Mouse (Mus musculus): Measurements from ENCODE around the gene Gm28043. TPM values are rescaled to one million over a fixed set of nuclear protein-coding genes. Genes with fewer than 3 reads are reported as not detected.

Gm28043 gene
- polyA plus RNA-seq, 1 experiment from 2014 or later, result 2.8 TPM

DNA sequence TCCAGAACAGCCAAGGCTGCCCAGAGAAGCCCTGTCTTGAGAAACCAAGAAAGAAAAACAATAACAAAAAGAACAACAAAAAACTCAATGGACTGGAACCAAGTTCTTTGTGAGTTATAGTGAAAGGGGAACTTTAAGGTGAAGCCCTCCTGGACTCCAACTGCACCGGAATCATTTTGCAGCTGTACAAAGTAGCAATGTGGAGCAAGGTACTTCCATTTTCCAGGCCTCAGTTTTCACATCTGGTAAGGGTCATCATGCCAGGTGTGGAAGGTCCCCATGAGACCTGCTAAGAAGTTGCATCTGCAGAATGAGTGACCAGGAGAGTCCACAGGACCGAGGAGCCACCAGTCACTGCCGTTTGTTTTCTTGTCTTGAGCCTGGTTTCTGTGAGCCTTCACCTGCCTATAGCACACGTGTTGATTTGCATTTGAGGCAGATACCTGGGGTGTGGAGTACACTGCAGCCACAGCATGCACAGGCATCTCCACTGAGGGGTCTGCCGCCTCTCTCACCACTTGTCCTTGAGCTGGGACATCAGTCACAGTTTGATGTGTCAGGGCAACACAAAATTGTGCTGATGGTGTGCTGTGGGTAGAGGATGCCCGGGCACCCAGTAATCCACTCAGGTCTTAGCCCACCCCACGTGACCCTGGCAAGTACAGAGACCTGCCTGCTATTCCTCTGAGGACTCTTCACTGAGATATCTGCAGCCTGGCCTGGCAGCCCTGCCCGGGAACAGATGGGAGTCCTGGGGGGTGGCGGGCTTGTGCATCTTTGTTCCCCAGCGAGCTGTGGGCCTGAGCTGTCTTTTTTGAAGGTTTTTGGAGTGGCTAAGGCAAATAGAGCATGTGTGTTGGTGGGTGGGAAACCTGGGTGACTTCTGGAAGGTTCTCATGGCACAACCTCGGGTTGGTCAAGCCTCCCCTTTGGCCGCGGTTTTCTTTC lies 105.2 kb downstream of the Gm28043 start:
- H3K4me3 ChIP-seq, result no peak overlapping the region
- no peaks in the 10 kb centered on the region for H3K36me3 ChIP-seq
- ATAC-seq (ENCODE audit: insufficient number of reproducible peaks, low FRiP score, low TSS enrichment, low read depth), result no peak
- 79% methylated on average over 13 of the region's 13 CpGs for WGBS
- no peaks in the 10 kb centered on the region for H3K9me3 ChIP-seq
- H3K27me3 ChIP-seq, result no peaks in the 10 kb centered on the region
- H3K4me2 ChIP-seq, result no peak overlapping the region
- H3K27ac ChIP-seq, result no peak overlapping the region
- H3K4me1 ChIP-seq, result peaks cover 12% of the 10 kb centered on the region
- no peak overlapping the region for H3K9ac ChIP-seq

DNA sequence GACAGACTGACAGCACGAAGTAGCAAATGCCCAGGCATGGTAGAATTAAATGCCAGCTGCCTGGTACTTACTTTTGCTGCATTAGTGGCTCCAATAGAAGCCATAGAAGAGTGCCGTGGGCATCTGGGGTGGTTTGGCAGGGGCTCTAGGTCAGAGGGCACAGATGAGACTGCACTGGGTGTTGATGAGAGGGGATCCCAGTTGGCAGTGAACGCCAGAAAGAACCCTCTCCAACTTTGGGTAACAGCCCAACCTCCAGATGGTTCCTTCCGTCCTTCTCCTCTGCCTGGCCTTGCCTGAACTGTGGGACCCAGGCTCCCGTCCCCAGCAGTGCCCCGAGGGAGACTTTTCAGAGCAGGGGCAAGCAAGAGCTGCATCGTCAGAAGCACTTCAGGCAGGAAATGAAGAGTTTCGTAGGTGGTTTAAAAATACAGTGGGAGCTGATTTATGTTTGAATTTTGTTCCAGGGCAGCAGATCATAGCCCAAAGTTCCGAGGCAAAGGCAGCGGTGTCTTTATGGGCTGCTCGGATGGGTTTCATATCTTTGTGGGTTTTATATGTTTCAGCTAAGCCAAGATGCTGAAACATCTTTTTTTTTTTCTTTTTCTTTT lies 106.2 kb downstream of the Gm28043 start:
- WGBS, result 47% methylated on average over 11 of the region's 11 CpGs
- no peak overlapping the region for H3K9ac ChIP-seq
- H3K27ac ChIP-seq, result no peak overlapping the region
- no peaks in the 10 kb centered on the region for H3K27me3 ChIP-seq
- H3K4me3 ChIP-seq, result no peak overlapping the region
- H3K4me2 ChIP-seq, result no peak overlapping the region
- H3K36me3 ChIP-seq, result no peaks in the 10 kb centered on the region
- peaks cover 11% of the 10 kb centered on the region for H3K4me1 ChIP-seq
- ATAC-seq (ENCODE audit: insufficient number of reproducible peaks, low FRiP score, low TSS enrichment, low read depth), result no peak
- H3K9me3 ChIP-seq, result no peaks in the 10 kb centered on the region

- Histone ChIP-seq H3K27ac (no peak overlapping the region), H3K4me1 (no peaks in the 10 kb centered on the region), H3K36me3 (no peaks in the 10 kb centered on the region), H3K9ac (no peak overlapping the region), H3K9me3 (no peaks in the 10 kb centered on the region), H3K27me3 (no peaks in the 10 kb centered on the region), H3K4me2 (no peak overlapping the region), H3K4me3 (no peak overlapping the region)
- no peak for ATAC-seq (ENCODE audit: insufficient number of reproducible peaks, low FRiP score, low TSS enrichment, low read depth)
- WGBS, result 67% methylated on average over 6 of the region's 6 CpGs
These were observed 109.9 kb downstream of the Gm28043 start for GRCm38 (mm10) chr17:29724610-29725009.

DNA sequence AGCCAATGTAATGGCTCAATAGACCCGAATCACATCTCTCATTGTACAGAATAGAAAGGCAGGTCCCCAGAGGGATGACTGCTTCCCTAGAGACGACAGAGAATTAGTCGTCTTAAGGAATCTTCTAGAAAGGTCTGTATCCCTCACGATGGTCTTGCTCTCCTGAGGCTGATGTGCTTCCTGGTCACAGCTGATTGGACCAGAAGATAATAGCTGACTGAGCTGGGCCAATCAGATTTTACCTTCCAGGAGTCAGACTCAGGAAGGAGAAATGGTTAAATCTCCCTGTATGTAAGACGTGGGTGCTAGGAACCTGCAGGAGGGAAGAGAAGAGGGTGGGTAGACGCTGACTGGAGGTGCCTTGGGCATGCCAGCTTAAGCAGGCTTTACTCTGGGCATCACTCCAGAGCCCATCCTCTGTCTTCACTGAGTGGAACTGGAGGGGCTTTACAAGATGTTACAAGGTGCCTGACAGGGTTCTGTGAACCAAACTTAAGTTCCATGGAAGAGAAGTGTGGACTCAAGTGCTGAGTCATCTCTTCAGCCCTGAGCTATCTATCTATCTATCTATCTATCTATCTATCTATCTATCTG lies 110.4 kb downstream of the Gm28043 start:
- Histone ChIP-seq H3K36me3 (no peaks in the 10 kb centered on the region), H3K4me1 (no peaks in the 10 kb centered on the region), H3K9me3 (no peaks in the 10 kb centered on the region), H3K4me2 (no peak overlapping the region), H3K27ac (no peak overlapping the region), H3K4me3 (no peak overlapping the region), H3K9ac (no peak overlapping the region), H3K27me3 (no peaks in the 10 kb centered on the region)
- no peak for ATAC-seq (ENCODE audit: insufficient number of reproducible peaks, low FRiP score, low TSS enrichment, low read depth)
- 70% methylated on average over 6 of the region's 6 CpGs for WGBS

- ATAC-seq (ENCODE audit: insufficient number of reproducible peaks, low FRiP score, low TSS enrichment, low read depth), result no peak
- Histone ChIP-seq H3K27me3 (no peaks in the 10 kb centered on the region), H3K9me3 (no peaks in the 10 kb centered on the region), H3K4me3 (no peak overlapping the region), H3K4me1 (peaks cover 11% of the 10 kb centered on the region), H3K36me3 (no peaks in the 10 kb centered on the region), H3K27ac (no peak overlapping the region), H3K9ac (no peak overlapping the region), H3K4me2 (no peak overlapping the region)
- 55% methylated on average over 8 of the region's 8 CpGs for WGBS
These were observed 113.4 kb downstream of the Gm28043 start for GRCm38 (mm10) chr17:29728082-29728481.

GRCm38 (mm10) chr17:29730510-29731265 lies 116.0 kb downstream of the Gm28043 start:
- Histone ChIP-seq H3K27me3 (no peaks in the 10 kb centered on the region), H3K4me3 (no peak overlapping the region), H3K36me3 (no peaks in the 10 kb centered on the region), H3K27ac (no peak overlapping the region), H3K9ac (no peak overlapping the region), H3K4me1 (peaks cover 11% of the 10 kb centered on the region), H3K9me3 (no peaks in the 10 kb centered on the region), H3K4me2 (no peak overlapping the region)
- WGBS, result 55% methylated on average over 13 of the region's 13 CpGs
- ATAC-seq (ENCODE audit: insufficient number of reproducible peaks, low FRiP score, low TSS enrichment, low read depth), result no peak

GRCm38 (mm10) chr17:29731266-29731952 lies 116.7 kb downstream of the Gm28043 start:
- Histone ChIP-seq H3K4me3 (no peak overlapping the region), H3K4me1 (peaks cover 11% of the 10 kb centered on the region), H3K9ac (no peak overlapping the region), H3K4me2 (no peak overlapping the region), H3K36me3 (no peaks in the 10 kb centered on the region), H3K27me3 (no peaks in the 10 kb centered on the region), H3K9me3 (no peaks in the 10 kb centered on the region), H3K27ac (no peak overlapping the region)
- WGBS, result 41% methylated on average over 12 of the region's 12 CpGs
- no peak for ATAC-seq (ENCODE audit: insufficient number of reproducible peaks, low FRiP score, low TSS enrichment, low read depth)

DNA sequence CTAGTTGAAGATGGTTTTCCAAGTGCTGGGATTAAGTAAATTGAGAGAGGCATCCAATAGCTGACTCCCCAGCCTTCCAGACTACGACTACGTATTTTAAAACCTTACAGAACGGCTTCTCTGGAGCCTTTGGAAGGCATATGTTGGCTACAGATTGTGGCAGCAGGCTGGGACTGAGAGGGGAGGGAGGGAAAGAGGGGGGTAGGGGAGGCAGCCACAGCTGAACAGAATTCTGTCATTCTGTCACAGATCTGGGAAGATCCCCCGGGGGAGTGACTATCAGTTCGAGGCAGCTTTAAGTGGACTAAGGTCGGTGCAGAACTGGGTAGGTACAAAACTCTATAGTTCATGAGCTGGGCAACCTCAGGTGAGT lies 117.3 kb downstream of the Gm28043 start:
- H3K27ac ChIP-seq, result no peak overlapping the region
- H3K4me2 ChIP-seq, result no peak overlapping the region
- no peak for ATAC-seq (ENCODE audit: insufficient number of reproducible peaks, low FRiP score, low TSS enrichment, low read depth)
- 59% methylated on average over 6 of the region's 6 CpGs for WGBS
- no peaks in the 10 kb centered on the region for H3K9me3 ChIP-seq
- no peaks in the 10 kb centered on the region for H3K36me3 ChIP-seq
- H3K4me3 ChIP-seq, result no peak overlapping the region
- peaks cover 11% of the 10 kb centered on the region for H3K4me1 ChIP-seq
- H3K9ac ChIP-seq, result no peak overlapping the region
- H3K27me3 ChIP-seq, result no peaks in the 10 kb centered on the region

DNA sequence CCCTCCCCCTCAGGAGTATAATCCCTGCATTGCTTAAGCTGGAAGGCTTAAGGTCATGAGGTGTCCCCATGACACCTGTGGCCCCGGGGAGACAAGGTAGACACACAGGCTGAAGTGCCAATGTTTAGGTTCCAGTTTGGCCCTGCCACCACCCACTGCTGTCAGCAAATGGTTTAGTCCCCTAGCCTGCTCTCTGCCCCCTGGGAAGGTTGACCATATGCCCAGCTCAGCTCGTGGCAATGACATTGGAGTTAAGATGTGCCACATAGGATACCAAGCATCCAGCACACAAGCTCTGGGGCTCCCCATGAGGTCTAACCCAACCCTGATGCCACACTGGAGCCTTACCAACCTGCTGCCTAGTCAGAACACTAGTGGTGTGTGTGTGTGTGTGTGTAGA lies 117.8 kb downstream of the Gm28043 start:
- no peak for ATAC-seq (ENCODE audit: insufficient number of reproducible peaks, low FRiP score, low TSS enrichment, low read depth)
- no peak overlapping the region for H3K4me2 ChIP-seq
- H3K4me3 ChIP-seq, result no peak overlapping the region
- H3K27ac ChIP-seq, result no peak overlapping the region
- H3K27me3 ChIP-seq, result no peaks in the 10 kb centered on the region
- H3K4me1 ChIP-seq, result peaks cover 11% of the 10 kb centered on the region
- WGBS, result 78% methylated on average over 2 of the region's 2 CpGs
- H3K36me3 ChIP-seq, result no peaks in the 10 kb centered on the region
- H3K9ac ChIP-seq, result no peak overlapping the region
- no peaks in the 10 kb centered on the region for H3K9me3 ChIP-seq

GRCm38 (mm10) chr17:29736448-29737014 lies 121.9 kb downstream of the Gm28043 start:
- peaks cover 9% of the 10 kb centered on the region for H3K4me1 ChIP-seq
- H3K4me2 ChIP-seq, result no peak overlapping the region
- no peak overlapping the region for H3K4me3 ChIP-seq
- H3K27ac ChIP-seq, result no peak overlapping the region
- no peaks in the 10 kb centered on the region for H3K27me3 ChIP-seq
- 42% methylated on average over 15 of the region's 15 CpGs for WGBS
- no peak for ATAC-seq (ENCODE audit: insufficient number of reproducible peaks, low FRiP score, low TSS enrichment, low read depth)
- H3K36me3 ChIP-seq, result no peaks in the 10 kb centered on the region
- no peaks in the 10 kb centered on the region for H3K9me3 ChIP-seq
- no peak overlapping the region for H3K9ac ChIP-seq
